Mouse (Mus musculus) liver, postnatal 0 days (tissue): ENCODE measurements around the gene Pigl.

Experiments used
- CTCF ChIP-seq: sonication (generic); IDR thresholded peaks from 2 replicates; pipeline ENCODE4 v1.5.1; 2016; ENCODE audit warnings: antibody characterized with exemption, low read depth
- EP300 ChIP-seq: IDR thresholded peaks from 2 replicates; pipeline ENCODE4 v1.6.1; 2016; ENCODE audit warnings: antibody characterized with exemption, low read depth, mild to moderate bottlenecking

DNA sequence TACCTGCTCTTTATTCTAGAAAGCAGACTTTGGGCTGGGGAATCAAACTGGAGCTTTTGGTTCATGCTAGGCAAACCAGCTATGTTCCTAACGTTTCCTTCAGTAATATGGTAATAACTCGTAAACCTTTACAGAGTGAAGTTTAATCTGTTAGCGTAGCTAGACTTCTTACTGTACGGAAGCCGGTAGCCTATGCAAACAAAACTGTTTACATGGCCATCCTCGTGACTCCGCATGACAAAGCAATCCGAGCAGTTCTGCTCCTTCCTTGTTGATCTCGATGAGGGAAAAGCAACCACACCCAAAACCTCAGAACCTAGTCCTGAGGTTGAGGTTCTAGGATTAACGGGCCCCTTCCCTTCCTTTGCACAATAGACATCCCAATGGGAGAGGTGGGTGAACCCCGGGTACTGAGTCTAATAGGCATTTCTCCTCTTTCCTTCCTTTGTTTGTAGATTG, 92.0 kb downstream of the Pigl start:
- TF ChIP-seq CTCF, result no peak
- TF ChIP-seq EP300, result peak; percentile 82
